8 mouse cellular contexts compared by ENCODE assay signal in genomic region chr10:41505446-41505845, GRCm38 (mm10). TPM values are rescaled to one million over a fixed set of nuclear protein-coding genes. Genes with fewer than 3 reads are reported as not detected.
DNase-seq lines count a peak whose midpoint lies in the region; ATAC-seq and TF ChIP-seq lines count a peak whose summit lies in the region.
"Not testable (repeated sequence)": the region's sequence is repeated elsewhere in the genome, so short reads cannot be mapped to it uniquely, and the experiment has no call there.

No protein-coding gene starts in this region.

- not testable (repeated sequence) for H3K4me2 ChIP-seq in midbrain, embryonic 16.5 days (ENCODE audit: low read length)

- not testable (repeated sequence) for H3K27ac ChIP-seq in embryonic facial prominence, embryonic 10.5 days (replicated peaks); kidney, adult 2 months (ENCODE audit: insufficient read depth, low read depth, low read length); midbrain, embryonic 16.5 days (ENCODE audit: low read length); spleen, adult 2 months (ENCODE audit: insufficient read depth, low read length)

- not testable (repeated sequence) for H3K4me3 ChIP-seq in embryonic facial prominence, embryonic 10.5 days; kidney, adult 2 months (ENCODE audit: insufficient read depth, low read depth, low read length); midbrain, embryonic 16.5 days (ENCODE audit: low read depth, low read length); spleen, adult 2 months (ENCODE audit: extremely low read depth, insufficient read depth, insufficient read length)

- 7% methylated on average over 3 of the region's 3 CpGs for WGBS in embryonic facial prominence, embryonic 10.5 days
- WGBS in kidney, adult 2 months, result 3% methylated on average over 3 of the region's 3 CpGs
- 3% methylated on average over 3 of the region's 3 CpGs for WGBS in midbrain, embryonic 16.5 days
- WGBS in spleen, adult 2 months, result 4% methylated on average over 3 of the region's 3 CpGs

- intact Hi-C loops in left cerebral cortex, postnatal 4 days (cut with DNase I), result loop anchor here (10.0 kb wide), 2 partner anchors 201 to 501 kb away; partner anchors contain the start of genes Ak9 and Fig4

- H3K36me3 ChIP-seq in embryonic facial prominence, embryonic 10.5 days (replicated peaks); kidney, adult 2 months (ENCODE audit: control insufficient read depth, insufficient read depth, low read length); midbrain, embryonic 16.5 days (ENCODE audit: control insufficient read depth, insufficient read depth, low read length); spleen, adult 2 months (ENCODE audit: control insufficient read depth, insufficient read depth, low read length): not testable (repeated sequence)

- ATAC-seq in midbrain, embryonic 16.5 days, result peak; percentile 81; the same call in 1 of the 2 replicates

- peak; percentile 85 for TF ChIP-seq CTCF in kidney, adult 2 months (conservative IDR thresholded peaks at IDR 0.05; ENCODE audit: insufficient read depth, insufficient read length, low read depth, low read length)
- TF ChIP-seq CTCF in spleen, adult 2 months (IDR thresholded peaks at IDR 0.05; ENCODE audit: extremely low read depth, insufficient read depth, insufficient read length, insufficient replicate concordance), result peak; percentile 76; the same call in 1 of the 2 replicates

- peak; percentile 77 for DNase-seq in A20 (ENCODE audit: low read depth, low spot score)
- peak; percentile 79 for DNase-seq in adrenal gland, postnatal 14 days
- DNase-seq in embryonic facial prominence, embryonic 10.5 days (ENCODE audit: low spot score), result peak; percentile 60
- DNase-seq in heart, adult 18-20 months, result peak; percentile 79 to 84
- DNase-seq in kidney, adult 2 months, result peak; percentile 88
- peak; percentile 70 for DNase-seq in left cerebral cortex, postnatal 4 days
- DNase-seq in spleen, adult 2 months (ENCODE audit: low read depth in 1 of 2, low spot score in 2 of 2), result peak; percentile 41 to 53

- H3K4me1 ChIP-seq in embryonic facial prominence, embryonic 10.5 days; kidney, adult 2 months (ENCODE audit: control insufficient read depth, insufficient read depth, low read length); midbrain, embryonic 16.5 days (ENCODE audit: control insufficient read depth, insufficient read depth, low read length); spleen, adult 2 months (ENCODE audit: control insufficient read depth, insufficient read depth, insufficient read length): not testable (repeated sequence)

- not testable (repeated sequence) for H3K9me3 ChIP-seq in embryonic facial prominence, embryonic 10.5 days; midbrain, embryonic 16.5 days (replicated peaks; ENCODE audit: control insufficient read depth, low read length, poor library complexity, severe bottlenecking)

- TF ChIP-seq POLR2A in kidney, adult 2 months (IDR thresholded peaks at IDR 0.05; ENCODE audit: low read depth, low read length); spleen, adult 2 months (IDR thresholded peaks at IDR 0.05; ENCODE audit: low read depth, low read length): not testable (repeated sequence)

- H3K9ac ChIP-seq in midbrain, embryonic 16.5 days (ENCODE audit: low read depth, low read length), result not testable (repeated sequence)

- not testable (repeated sequence) for H3K27me3 ChIP-seq in embryonic facial prominence, embryonic 10.5 days (replicated peaks; ENCODE audit: low read depth, poor library complexity, severe bottlenecking); kidney, adult 2 months (replicated peaks; ENCODE audit: control insufficient read depth, insufficient read depth, low read length); midbrain, embryonic 16.5 days (ENCODE audit: control insufficient read depth, insufficient read depth, low read depth, low read length); spleen, adult 2 months (ENCODE audit: control insufficient read depth, insufficient read depth, low read length)

RNA-seq across cellular contexts. Expression of gene Cd164, which starts 13.8 kb away (rescaled TPM):
- total RNA-seq in adrenal gland, postnatal 14 days (2021), result 186 and 213 TPM in 2 replicates
- 138 and 143 TPM in 2 replicates for polyA plus RNA-seq in embryonic facial prominence, embryonic 10.5 days (2016; fragmentation: Nextera tagmentation; extraction: Ambion mirVana)
- total RNA-seq in heart, adult 18-20 months (2021), result 100 to 1,000 TPM; 131 to 151 TPM
- 241 and 291 TPM in 2 replicates for polyA plus RNA-seq in kidney, adult 2 months (2012; rRNA removed)
- total RNA-seq in left cerebral cortex, postnatal 4 days (2021), result 10 to 100 TPM; 39.9 to 43.4 TPM
- polyA plus RNA-seq in midbrain, embryonic 16.5 days (2015; fragmentation: Nextera tagmentation; extraction: Ambion mirVana), result 44.7 and 48.8 TPM in 2 replicates
- polyA plus RNA-seq in spleen, adult 2 months (2012; rRNA removed), result 65.3 and 76.3 TPM in 2 replicates

RNA-seq across cellular contexts. Expression of gene Ppil6, which starts 15.2 kb away (rescaled TPM):
- total RNA-seq in adrenal gland, postnatal 14 days (2021), result 1.0 and 1.1 TPM in 2 replicates
- 0.80 and 0.93 TPM in 2 replicates for polyA plus RNA-seq in embryonic facial prominence, embryonic 10.5 days (2016; fragmentation: Nextera tagmentation; extraction: Ambion mirVana)
- total RNA-seq in heart, adult 18-20 months (2021), result 1 to 10 TPM in 1 of 2 experiments, under 1 TPM in 1; 0.74 to 1.9 TPM
- polyA plus RNA-seq in kidney, adult 2 months (2012; rRNA removed), result 2.5 and 3.2 TPM in 2 replicates
- total RNA-seq in left cerebral cortex, postnatal 4 days (2021), result 1 to 10 TPM; 4.6 to 4.9 TPM
- 4.0 and 4.1 TPM in 2 replicates for polyA plus RNA-seq in midbrain, embryonic 16.5 days (2015; fragmentation: Nextera tagmentation; extraction: Ambion mirVana)
- polyA plus RNA-seq in spleen, adult 2 months (2012; rRNA removed), result 0.08 TPM in 1 of 2 replicates, not detected in the other

RNA-seq across cellular contexts. Expression of gene Smpd2, which starts 15.3 kb away (rescaled TPM):
- total RNA-seq in adrenal gland, postnatal 14 days (2021), result 23.5 and 25.0 TPM in 2 replicates
- 61.2 and 65.7 TPM in 2 replicates for polyA plus RNA-seq in embryonic facial prominence, embryonic 10.5 days (2016; fragmentation: Nextera tagmentation; extraction: Ambion mirVana)
- total RNA-seq in heart, adult 18-20 months (2021), result 10 to 100 TPM; 32.6 to 33.6 TPM
- 124 and 129 TPM in 2 replicates for polyA plus RNA-seq in kidney, adult 2 months (2012; rRNA removed)
- 10 to 100 TPM; 20.1 to 21.9 TPM for total RNA-seq in left cerebral cortex, postnatal 4 days (2021)
- 36.5 and 44.1 TPM in 2 replicates for polyA plus RNA-seq in midbrain, embryonic 16.5 days (2015; fragmentation: Nextera tagmentation; extraction: Ambion mirVana)
- polyA plus RNA-seq in spleen, adult 2 months (2012; rRNA removed), result 35.6 and 36.3 TPM in 2 replicates

RNA-seq across cellular contexts. Expression of gene Mical1, which starts 29.3 kb away (rescaled TPM):
- total RNA-seq in adrenal gland, postnatal 14 days (2021), result 8.6 and 20.7 TPM in 2 replicates
- 44.5 and 48.0 TPM in 2 replicates for polyA plus RNA-seq in embryonic facial prominence, embryonic 10.5 days (2016; fragmentation: Nextera tagmentation; extraction: Ambion mirVana)
- total RNA-seq in heart, adult 18-20 months (2021), result 10 to 100 TPM in 1 of 2 experiments, 1 to 10 TPM in 1; 9.5 to 13.1 TPM
- polyA plus RNA-seq in kidney, adult 2 months (2012; rRNA removed), result 9.1 and 10.2 TPM in 2 replicates
- total RNA-seq in left cerebral cortex, postnatal 4 days (2021), result 10 to 100 TPM; 75.8 to 82.1 TPM
- polyA plus RNA-seq in midbrain, embryonic 16.5 days (2015; fragmentation: Nextera tagmentation; extraction: Ambion mirVana), result 23.2 and 24.6 TPM in 2 replicates
- polyA plus RNA-seq in spleen, adult 2 months (2012; rRNA removed), result 130 and 143 TPM in 2 replicates

RNA-seq across cellular contexts. Expression of gene Zbtb24, which starts 55.3 kb away (rescaled TPM):
- 16.7 and 18.7 TPM in 2 replicates for total RNA-seq in adrenal gland, postnatal 14 days (2021)
- 18.1 and 18.5 TPM in 2 replicates for polyA plus RNA-seq in embryonic facial prominence, embryonic 10.5 days (2016; fragmentation: Nextera tagmentation; extraction: Ambion mirVana)
- 1 to 10 TPM; 6.5 to 7.7 TPM for total RNA-seq in heart, adult 18-20 months (2021)
- 14.9 and 17.9 TPM in 2 replicates for polyA plus RNA-seq in kidney, adult 2 months (2012; rRNA removed)
- total RNA-seq in left cerebral cortex, postnatal 4 days (2021), result 10 to 100 TPM; 19.2 to 20.5 TPM
- polyA plus RNA-seq in midbrain, embryonic 16.5 days (2015; fragmentation: Nextera tagmentation; extraction: Ambion mirVana), result 19.3 and 20.0 TPM in 2 replicates
- 13.2 and 16.4 TPM in 2 replicates for polyA plus RNA-seq in spleen, adult 2 months (2012; rRNA removed)
